Mouse (Mus musculus): ENCODE data around the gene Rps6kl1. TPM values are rescaled to one million over a fixed set of nuclear protein-coding genes. Genes with fewer than 3 reads are reported as not detected.
A peak's percentile ranks its signal among the peaks of the same experiment; 100 is the strongest.

The Rps6kl1 gene
- total and polyA plus RNA-seq, 3 experiments, result 0.21 to 0.86 (median 0.36) TPM

GRCm38 (mm10) chr12:85123108-85123530 lies 27.9 kb downstream of the Rps6kl1 start:
- Histone ChIP-seq H3K27me3 (replicated peaks) (no peaks in the 10 kb centered on the region), H3K4me1 (ENCODE audit: control insufficient read depth in 1 of 2, insufficient read depth in 2 of 2) (peaks cover 21 to 42% of the 10 kb centered on the region in 2 experiments), H3K27ac (ENCODE audit: insufficient read depth, low read depth) (peak overlapping the region; percentile 75), H3K36me3 (replicated peaks in 1 of 2; ENCODE audit: control insufficient read depth in 1 of 2, insufficient read depth in 1 of 2, low read length in 1 of 2) (peaks cover 48 to 82% of the 10 kb centered on the region in 2 experiments), H3K9ac (ENCODE audit: insufficient read depth, low read depth) (peak overlapping the region; percentile 23; the same call in 1 of the 2 replicates), H3K79me2 (replicated peaks; ENCODE audit: control insufficient read depth, extremely low read depth, insufficient read depth, poor library complexity, severe bottlenecking) (peaks cover 11% of the 10 kb centered on the region), H3K9me3 (replicated peaks; ENCODE audit: low read length) (no peaks in the 10 kb centered on the region), H3K4me2 (ENCODE audit: insufficient read depth, low read depth, poor library complexity, severe bottlenecking) (peak overlapping the region; percentile 82), H3K4me3 (replicated peaks in 1 of 3; ENCODE audit: low read depth in 2 of 3, low read length in 2 of 3, poor library complexity in 1 of 3) (no peak overlapping the region)
- in situ Hi-C loops (cut with MboI; ENCODE audit: low pct_ligation_motif_present, low pct_unique_long_range_greater_than_20kb, low sequenced_read_pairs) (no loop called here), dilution Hi-C loops (cut with MboI; ENCODE audit: extremely low pct_ligation_motif_present, extremely low pct_unique_long_range_greater_than_20kb, low sequenced_read_pairs) (no loop called here)
- no peak for TF ChIP-seq ZMIZ1 (IDR thresholded peaks at IDR 0.05; ENCODE audit: low read depth, low read length)
- no peak for TF ChIP-seq ZKSCAN1 (IDR thresholded peaks at IDR 0.05; ENCODE audit: borderline replicate concordance, low read depth, low read length)
- TF ChIP-seq MAZ (IDR thresholded peaks at IDR 0.05; ENCODE audit: low read depth, low read length), result peak; percentile 86
- no peak; the same call in 1 of the 2 replicates for TF ChIP-seq MXI1 (IDR thresholded peaks at IDR 0.05; ENCODE audit: low read depth, low read length)
- TF ChIP-seq HCFC1 (IDR thresholded peaks at IDR 0.05; ENCODE audit: low read depth, low read length), result peak; percentile 58
- peak; percentile 75 for TF ChIP-seq TCF12 (IDR thresholded peaks at IDR 0.05; ENCODE audit: low read depth, low read length)
- TF ChIP-seq TBP (conservative IDR thresholded peaks at IDR 0.05; ENCODE audit: low read depth, low read length), result no peak
- TF ChIP-seq SIN3A (IDR thresholded peaks at IDR 0.05; ENCODE audit: low read length), result peak; percentile 90
- TF ChIP-seq ETS1 (conservative IDR thresholded peaks at IDR 0.05; ENCODE audit: low read depth, low read length), result peak; percentile 60
- TF ChIP-seq BHLHE40 (IDR thresholded peaks at IDR 0.05; ENCODE audit: low read depth, low read length), result peak; percentile 75
- TF ChIP-seq NELFE (IDR thresholded peaks at IDR 0.05; ENCODE audit: low read depth, low read length), result 0 out of 2 replicates have a peak, but pooled peaks have one; percentile 15
- peak; percentile 79 for TF ChIP-seq MYC (IDR thresholded peaks at IDR 0.05; ENCODE audit: low read depth, low read length)
- TF ChIP-seq IRF4 (IDR thresholded peaks at IDR 0.05; ENCODE audit: low read depth, low read length), result peak; percentile 77
- no peak for TF ChIP-seq ZC3H11A (IDR thresholded peaks at IDR 0.05; ENCODE audit: low read depth, low read length)
- TF ChIP-seq MAFK (IDR thresholded peaks at IDR 0.05; ENCODE audit: insufficient replicate concordance, low read length), result no peak; the same call in 1 of the 2 replicates
- no peak for TF ChIP-seq NRF1 (IDR thresholded peaks at IDR 0.05; ENCODE audit: low read depth, low read length)
- TF ChIP-seq MAX (IDR thresholded peaks at IDR 0.05; ENCODE audit: low read length), result no peak; the same call in 1 of the 2 replicates
- TF ChIP-seq MEF2A (IDR thresholded peaks at IDR 0.05; ENCODE audit: borderline replicate concordance, low read depth, low read length), result peak; percentile 83
- peak; percentile 64; the same call in 1 of the 2 replicates for TF ChIP-seq JUN (IDR thresholded peaks at IDR 0.05; ENCODE audit: insufficient read depth, low read depth, low read length)
- peak; percentile 86 for TF ChIP-seq JUND (conservative IDR thresholded peaks at IDR 0.05; ENCODE audit: low read depth, low read length)
- no peak for TF ChIP-seq POLR2AphosphoS2 (IDR thresholded peaks at IDR 0.05; ENCODE audit: low read depth, low read length)
- TF ChIP-seq CHD2 (IDR thresholded peaks at IDR 0.05; ENCODE audit: low read length), result peak; percentile 70
- no peak; the same call in none of the 2 replicates for TF ChIP-seq RCOR1 (conservative IDR thresholded peaks at IDR 0.05; ENCODE audit: low read depth, low read length)
- TF ChIP-seq SMC3 (IDR thresholded peaks at IDR 0.05; ENCODE audit: low read depth, low read length), result no peak
- TF ChIP-seq PAX5 (IDR thresholded peaks at IDR 0.05; ENCODE audit: low read length), result no peak
- TF ChIP-seq KAT2A (IDR thresholded peaks at IDR 0.05; ENCODE audit: insufficient replicate concordance, low read length), result no peak
- peak; percentile 88 for TF ChIP-seq ELF1 (IDR thresholded peaks at IDR 0.05; ENCODE audit: low read depth, low read length)
- TF ChIP-seq USF1 (IDR thresholded peaks at IDR 0.05; ENCODE audit: low read depth, low read length), result no peak
- TF ChIP-seq POLR2A (IDR thresholded peaks at IDR 0.05; ENCODE audit: low read depth, low read length), result peak; percentile 42; the same call in 1 of the 2 replicates
- TF ChIP-seq GABPA (IDR thresholded peaks at IDR 0.05; ENCODE audit: insufficient replicate concordance, low read depth, low read length), result no peak
- no peak for TF ChIP-seq USF2 (conservative IDR thresholded peaks at IDR 0.05; ENCODE audit: low read depth, low read length)
- peak; percentile 82 for TF ChIP-seq EP300 (IDR thresholded peaks at IDR 0.05; ENCODE audit: low read length)
- no peak for TF ChIP-seq CTCF (conservative IDR thresholded peaks at IDR 0.05 in 1 of 2, IDR thresholded peaks at IDR 0.05 in 1 of 2; ENCODE audit: low read depth in 2 of 2, low read length in 2 of 2)
- 0 out of 2 replicates have a peak, but pooled peaks have one; percentile 48 for TF ChIP-seq CHD1 (IDR thresholded peaks at IDR 0.05; ENCODE audit: low read depth, low read length)
- TF ChIP-seq ZNF384 (IDR thresholded peaks at IDR 0.05; ENCODE audit: low read depth, low read length), result no peak
- peak; percentile 58; the same call in 1 of the 2 replicates for TF ChIP-seq E2F4 (IDR thresholded peaks at IDR 0.05; ENCODE audit: insufficient replicate concordance, low read depth, low read length)
- no peak; the same call in none of the 2 replicates for TF ChIP-seq RAD21 (IDR thresholded peaks at IDR 0.05; ENCODE audit: low read depth, low read length)
- no peak for TF ChIP-seq UBTF (IDR thresholded peaks at IDR 0.05; ENCODE audit: low read depth, low read length)
- DNase-seq (ENCODE audit: extremely low read depth), result peak; percentile 72
